Mouse (Mus musculus) spleen, adult 2 months (tissue): ENCODE data around the gene Acadvl.

Source experiments
- CTCF ChIP-seq: fragments of 200-500 bp; IDR thresholded peaks from 2 replicates; pipeline ENCODE4 v1.5.1; 2011; ENCODE audit warnings: mild to moderate bottlenecking, inconsistent platforms; ENCODE audit not compliant: insufficient read depth, insufficient read length, insufficient replicate concordance; ENCODE audit errors: extremely low read depth
- POLR2A ChIP-seq: fragments of 200-500 bp; IDR thresholded peaks from 2 replicates; pipeline ENCODE4 v1.6.1; 2011; ENCODE audit warnings: low read depth, low read length, inconsistent platforms

GRCm38 (mm10) chr11:69990850-69991691, 24.1 kb downstream of the Acadvl start, which contains the start of gene Gabarap:
- TF ChIP-seq POLR2A (peak; percentile 59), CTCF (no peak)
